Mouse (Mus musculus): ENCODE measurements around the gene Creb3. TPM values are rescaled to one million over a fixed set of nuclear protein-coding genes. Genes with fewer than 3 reads are reported as not detected.

Creb3 gene
- polyA plus RNA-seq, 1 experiment from 2014 or later: 41.7 TPM

DNA sequence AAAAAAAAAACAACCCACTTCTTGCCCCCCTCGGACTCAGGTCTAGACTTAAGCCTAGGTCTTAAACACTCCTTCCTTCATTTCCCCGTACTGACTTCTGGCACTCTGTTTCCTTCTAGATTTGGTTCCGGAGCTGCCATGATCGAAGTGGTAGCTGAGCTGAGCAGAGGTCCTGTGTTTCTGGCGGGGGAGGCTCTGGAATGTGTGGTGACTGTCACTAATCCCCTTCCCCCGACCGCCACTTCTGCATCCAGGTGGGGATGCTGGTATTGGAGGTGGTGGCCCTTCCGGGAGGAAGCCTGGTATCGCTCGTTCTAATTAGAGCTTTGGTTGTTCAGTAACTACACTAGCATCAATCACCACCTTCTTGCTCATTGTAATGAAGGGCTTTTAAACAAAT, 17.1 kb downstream of the Creb3 start:
- H3K9ac ChIP-seq (replicated peaks; ENCODE audit: low read length): peak overlapping the region; percentile 84
- peaks cover 6% of the 10 kb centered on the region; the same call in 1 of the 2 replicates for H3K4me1 ChIP-seq (ENCODE audit: control insufficient read depth, insufficient read depth, low read length)
- H3K4me2 ChIP-seq (ENCODE audit: low read depth, low read length): peak overlapping the region; percentile 87
- H3K9me3 ChIP-seq (replicated peaks; ENCODE audit: control insufficient read depth, low read length): no peaks in the 10 kb centered on the region
- no peak overlapping the region; the same call in 1 of the 2 replicates for H3K27ac ChIP-seq (replicated peaks; ENCODE audit: low read depth, low read length)
- H3K27me3 ChIP-seq (ENCODE audit: control insufficient read depth, insufficient read depth, low read length): no peaks in the 10 kb centered on the region
- H3K4me3 ChIP-seq (ENCODE audit: low read depth, low read length): peak overlapping the region; percentile 81
- WGBS: 7% methylated on average over 10 of the region's 10 CpGs
- DNase-seq (ENCODE audit: low spot score): no peak
- H3K36me3 ChIP-seq (replicated peaks; ENCODE audit: control insufficient read depth, insufficient read depth, low read depth, low read length): peaks cover 3% of the 10 kb centered on the region; the same call in 1 of the 2 replicates
- ATAC-seq (replicated peaks; ENCODE audit: insufficient number of reproducible peaks, low FRiP score, low TSS enrichment, low read depth): no peak

DNA sequence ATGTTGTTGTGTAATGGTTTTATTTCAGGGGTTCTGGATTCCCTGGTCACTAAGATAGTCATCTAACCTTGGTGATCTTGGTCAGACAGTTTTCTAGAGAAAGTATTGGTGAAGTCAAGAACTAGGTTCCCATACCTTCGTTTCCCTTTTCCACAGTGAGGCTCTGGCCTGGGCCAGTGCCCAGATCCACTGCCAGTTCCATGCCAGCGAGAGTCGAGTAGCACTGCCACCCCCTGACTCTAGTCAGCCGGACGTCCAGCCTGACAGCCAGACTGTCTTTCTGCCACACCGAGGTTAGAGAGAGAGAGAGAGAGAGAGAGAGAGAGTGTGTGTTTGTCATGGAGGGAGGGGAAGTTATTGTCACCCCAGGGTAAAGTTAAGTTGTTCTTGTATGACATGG, 17.6 kb downstream of the Creb3 start:
- H3K9ac ChIP-seq (replicated peaks; ENCODE audit: low read length): no peak overlapping the region; the same call in 1 of the 2 replicates
- H3K4me1 ChIP-seq (ENCODE audit: control insufficient read depth, insufficient read depth, low read length): peaks cover 6% of the 10 kb centered on the region; the same call in 1 of the 2 replicates
- ATAC-seq (replicated peaks; ENCODE audit: insufficient number of reproducible peaks, low FRiP score, low TSS enrichment, low read depth): no peak

DNA sequence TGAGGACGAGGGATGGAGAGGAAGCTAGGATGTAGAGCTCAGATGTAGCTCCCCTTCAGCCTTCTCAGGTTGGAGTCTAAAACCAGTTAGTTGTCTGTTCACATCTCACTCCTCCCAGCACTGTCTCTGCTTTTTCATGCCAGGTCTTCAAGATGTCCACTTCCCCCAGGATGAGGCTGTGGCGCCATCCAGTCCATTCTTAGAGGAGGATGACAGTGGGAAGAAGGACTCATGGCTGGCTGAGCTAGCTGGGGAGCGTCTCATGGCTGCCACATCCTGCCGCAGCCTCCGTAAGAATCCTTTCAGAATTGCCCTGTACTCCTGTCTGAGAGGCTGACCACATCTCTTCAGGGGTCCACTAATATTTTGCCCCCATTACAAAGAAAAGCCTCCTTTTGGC, 18.6 kb downstream of the Creb3 start:
- Histone ChIP-seq H3K27ac (replicated peaks; ENCODE audit: low read depth, low read length) (no peak overlapping the region), H3K4me1 (ENCODE audit: control insufficient read depth, insufficient read depth, low read length) (peaks cover 6% of the 10 kb centered on the region; the same call in 1 of the 2 replicates), H3K36me3 (replicated peaks; ENCODE audit: control insufficient read depth, insufficient read depth, low read depth, low read length) (peaks cover 3% of the 10 kb centered on the region; the same call in 1 of the 2 replicates)

More for the DNA sequence above, 17.6 kb downstream of the Creb3 start:
- WGBS: 80% methylated on average over 6 of the region's 6 CpGs
- Histone ChIP-seq H3K27me3 (ENCODE audit: control insufficient read depth, insufficient read depth, low read length) (no peaks in the 10 kb centered on the region), H3K4me3 (ENCODE audit: low read depth, low read length) (peak overlapping the region; percentile 81), H3K9me3 (replicated peaks; ENCODE audit: control insufficient read depth, low read length) (no peaks in the 10 kb centered on the region), H3K36me3 (replicated peaks; ENCODE audit: control insufficient read depth, insufficient read depth, low read depth, low read length) (peaks cover 3% of the 10 kb centered on the region; the same call in 1 of the 2 replicates), H3K27ac (replicated peaks; ENCODE audit: low read depth, low read length) (no peak overlapping the region), H3K4me2 (ENCODE audit: low read depth, low read length) (peak overlapping the region; percentile 87)
- DNase-seq (ENCODE audit: low spot score): no peak

DNA sequence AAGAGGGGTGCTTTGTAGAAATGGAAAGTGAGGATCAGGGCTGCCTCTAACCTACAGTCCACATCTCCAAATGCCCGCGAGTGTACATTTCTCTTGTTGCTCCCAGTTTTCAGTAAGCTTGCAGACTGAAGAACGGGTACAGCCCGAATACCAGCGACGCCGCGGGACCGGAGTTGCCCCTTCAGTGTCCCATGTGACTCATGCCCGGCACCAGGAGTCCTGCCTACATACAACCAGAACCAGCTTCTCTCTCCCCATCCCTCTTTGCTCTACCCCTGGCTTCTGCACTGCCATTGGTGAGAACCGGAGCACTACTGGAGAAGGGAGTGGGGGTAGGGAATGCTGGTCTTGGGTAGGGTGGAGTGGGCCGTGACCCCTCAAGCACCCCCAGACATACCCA, 19.2 kb downstream of the Creb3 start:
- H3K27me3 ChIP-seq (ENCODE audit: control insufficient read depth, insufficient read depth, low read length): no peaks in the 10 kb centered on the region
- WGBS: 92% methylated on average over 12 of the region's 12 CpGs
- H3K4me1 ChIP-seq (ENCODE audit: control insufficient read depth, insufficient read depth, low read length): peaks cover 6% of the 10 kb centered on the region; the same call in 1 of the 2 replicates
- H3K27ac ChIP-seq (replicated peaks; ENCODE audit: low read depth, low read length): no peak overlapping the region
- no peak for DNase-seq (ENCODE audit: low spot score)
- peaks cover 3% of the 10 kb centered on the region; the same call in 1 of the 2 replicates for H3K36me3 ChIP-seq (replicated peaks; ENCODE audit: control insufficient read depth, insufficient read depth, low read depth, low read length)
- ATAC-seq (replicated peaks; ENCODE audit: insufficient number of reproducible peaks, low FRiP score, low TSS enrichment, low read depth): no peak
- no peak overlapping the region for H3K4me3 ChIP-seq (ENCODE audit: low read depth, low read length)
- H3K9me3 ChIP-seq (replicated peaks; ENCODE audit: control insufficient read depth, low read length): no peaks in the 10 kb centered on the region
- no peak overlapping the region for H3K4me2 ChIP-seq (ENCODE audit: low read depth, low read length)
- no peak overlapping the region for H3K9ac ChIP-seq (replicated peaks; ENCODE audit: low read length)

More for the DNA sequence above, 18.6 kb downstream of the Creb3 start:
- no peaks in the 10 kb centered on the region for H3K9me3 ChIP-seq (replicated peaks; ENCODE audit: control insufficient read depth, low read length)
- no peaks in the 10 kb centered on the region for H3K27me3 ChIP-seq (ENCODE audit: control insufficient read depth, insufficient read depth, low read length)
- no peak overlapping the region for H3K4me2 ChIP-seq (ENCODE audit: low read depth, low read length)
- no peak overlapping the region for H3K4me3 ChIP-seq (ENCODE audit: low read depth, low read length)
- DNase-seq (ENCODE audit: low spot score): no peak
- no peak overlapping the region for H3K9ac ChIP-seq (replicated peaks; ENCODE audit: low read length)
- WGBS: 90% methylated on average over 5 of the region's 5 CpGs
- no peak for ATAC-seq (replicated peaks; ENCODE audit: insufficient number of reproducible peaks, low FRiP score, low TSS enrichment, low read depth)

DNA sequence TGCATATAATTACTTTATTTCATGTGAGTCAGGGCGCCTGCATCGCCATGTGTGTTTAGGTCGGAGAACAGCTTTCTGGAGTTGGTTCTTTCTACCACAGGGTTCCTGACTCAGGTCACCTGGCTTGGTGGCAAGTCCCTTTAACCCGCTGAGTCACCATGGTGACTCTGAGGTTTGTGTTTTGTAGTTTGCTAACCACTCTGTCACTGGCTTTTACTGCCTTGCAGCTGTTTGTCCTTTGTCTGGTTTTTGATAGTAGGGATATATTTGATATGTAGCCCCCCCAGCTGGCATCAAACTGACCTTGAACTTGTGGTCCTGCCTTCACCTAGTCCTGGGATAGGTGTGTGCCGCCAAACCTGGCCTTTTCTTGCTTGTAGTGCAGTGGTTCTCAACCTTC, 20.1 kb downstream of the Creb3 start:
- peaks cover 1% of the 10 kb centered on the region; the same call in 1 of the 2 replicates for H3K4me1 ChIP-seq (ENCODE audit: control insufficient read depth, insufficient read depth, low read length)
- no peaks in the 10 kb centered on the region for H3K27me3 ChIP-seq (ENCODE audit: control insufficient read depth, insufficient read depth, low read length)
- no peak overlapping the region for H3K4me3 ChIP-seq (ENCODE audit: low read depth, low read length)
- ATAC-seq (replicated peaks; ENCODE audit: insufficient number of reproducible peaks, low FRiP score, low TSS enrichment, low read depth) (no peak), DNase-seq (ENCODE audit: low spot score) (no peak)
- H3K9ac ChIP-seq (replicated peaks; ENCODE audit: low read length): no peak overlapping the region
- no peak overlapping the region for H3K4me2 ChIP-seq (ENCODE audit: low read depth, low read length)
- no peaks in the 10 kb centered on the region for H3K9me3 ChIP-seq (replicated peaks; ENCODE audit: control insufficient read depth, low read length)
- peaks cover 3% of the 10 kb centered on the region; the same call in 1 of the 2 replicates for H3K36me3 ChIP-seq (replicated peaks; ENCODE audit: control insufficient read depth, insufficient read depth, low read depth, low read length)
- 88% methylated on average over 5 of the region's 5 CpGs for WGBS
- H3K27ac ChIP-seq (replicated peaks; ENCODE audit: low read depth, low read length): no peak overlapping the region

DNA sequence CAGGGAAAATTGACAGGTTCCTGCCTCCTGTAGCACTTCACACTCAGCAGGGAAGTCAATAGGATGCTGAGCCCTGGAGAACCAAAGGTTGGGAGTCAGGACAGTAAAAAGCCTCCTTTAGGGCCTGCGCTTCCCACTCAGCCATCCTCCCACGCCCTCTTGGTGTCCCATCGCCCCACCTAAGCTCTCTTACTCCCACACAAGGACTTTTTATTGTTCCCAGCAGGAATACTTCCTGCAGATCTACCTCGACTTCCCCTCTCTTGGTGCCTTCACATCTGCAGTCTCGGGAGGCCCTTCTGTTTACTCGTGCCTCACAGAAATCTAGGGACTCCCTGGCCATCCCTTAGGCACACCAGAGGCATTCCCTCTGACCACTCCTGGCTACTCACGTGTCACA, 21.3 kb downstream of the Creb3 start:
- DNase-seq (ENCODE audit: low spot score): no peak
- no peak overlapping the region for H3K9ac ChIP-seq (replicated peaks; ENCODE audit: low read length)
- no peaks in the 10 kb centered on the region for H3K27me3 ChIP-seq (ENCODE audit: control insufficient read depth, insufficient read depth, low read length)
- H3K4me3 ChIP-seq (ENCODE audit: low read depth, low read length): no peak overlapping the region
- ATAC-seq (replicated peaks; ENCODE audit: insufficient number of reproducible peaks, low FRiP score, low TSS enrichment, low read depth): no peak
- no peak overlapping the region for H3K4me2 ChIP-seq (ENCODE audit: low read depth, low read length)
- no peak overlapping the region for H3K27ac ChIP-seq (replicated peaks; ENCODE audit: low read depth, low read length)
- no peaks in the 10 kb centered on the region for H3K9me3 ChIP-seq (replicated peaks; ENCODE audit: control insufficient read depth, low read length)
- no peaks in the 10 kb centered on the region for H3K4me1 ChIP-seq (ENCODE audit: control insufficient read depth, insufficient read depth, low read length)
- H3K36me3 ChIP-seq (replicated peaks; ENCODE audit: control insufficient read depth, insufficient read depth, low read depth, low read length): peaks cover 3% of the 10 kb centered on the region; the same call in 1 of the 2 replicates
- 81% methylated on average over 7 of the region's 7 CpGs for WGBS

DNA sequence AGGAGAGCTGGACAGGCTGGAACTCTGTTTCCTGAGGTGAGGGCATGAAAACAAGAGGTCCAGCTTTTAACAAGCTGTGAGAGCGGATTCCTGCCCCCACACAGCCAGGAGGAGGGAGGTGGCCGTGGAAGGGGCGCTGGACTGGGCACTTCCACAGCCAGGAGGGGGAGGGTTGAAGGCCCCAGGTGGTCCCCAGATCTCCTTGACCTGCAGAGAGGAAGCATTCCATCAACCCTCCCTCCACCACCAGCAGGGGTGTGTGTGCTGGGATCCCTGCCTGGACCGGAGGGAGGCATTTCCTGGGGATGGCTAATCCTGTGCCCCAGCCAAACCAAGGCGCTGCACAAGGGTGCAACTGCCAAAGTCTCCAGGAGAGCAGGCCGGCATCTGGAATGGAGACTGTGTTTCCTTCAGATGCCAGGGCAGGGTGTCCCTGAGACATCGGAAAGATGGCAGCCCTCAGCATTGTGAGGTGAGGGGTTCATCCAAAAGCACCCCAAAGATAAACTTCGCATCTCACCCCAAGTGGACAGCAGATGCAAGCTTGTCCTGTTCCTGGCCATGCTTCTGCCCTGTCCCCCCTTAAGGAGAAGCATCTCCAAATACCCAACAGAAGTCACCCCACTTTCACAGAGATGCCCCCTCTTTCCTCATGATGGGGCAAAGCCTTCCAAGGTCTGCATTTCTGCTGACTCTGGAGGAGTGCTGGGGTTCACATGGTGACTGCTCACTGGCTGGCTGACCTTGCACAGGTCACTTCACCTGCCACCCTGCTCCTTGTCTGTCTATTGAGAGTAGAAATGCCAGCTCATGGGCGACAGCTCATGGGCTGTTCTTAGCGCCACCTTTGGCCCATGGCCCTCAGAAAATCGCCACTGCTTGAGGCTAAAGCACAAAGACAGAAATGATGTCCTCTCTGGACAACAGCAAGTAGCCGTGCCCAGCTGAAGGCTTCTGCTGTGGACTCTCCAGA, 22.6 kb downstream of the Creb3 start, which contains the start of gene Msmp:
Gene Msmp (minus strand): TSS at position 51 of the 973 bp plus-strand sequence.
- no peaks in the 10 kb centered on the region for H3K4me1 ChIP-seq (ENCODE audit: control insufficient read depth, insufficient read depth, low read length)
- DNase-seq (ENCODE audit: low spot score) (no peak), ATAC-seq (replicated peaks; ENCODE audit: insufficient number of reproducible peaks, low FRiP score, low TSS enrichment, low read depth) (no peak)
- no peak within 1 kb of the TSS for H3K4me2 ChIP-seq (ENCODE audit: low read depth, low read length)
- no peaks in the 10 kb centered on the region for H3K27me3 ChIP-seq (ENCODE audit: control insufficient read depth, insufficient read depth, low read length)
- H3K4me3 ChIP-seq (ENCODE audit: low read depth, low read length): no peak within 1 kb of the TSS
- H3K27ac ChIP-seq (replicated peaks; ENCODE audit: low read depth, low read length): no peak within 1 kb of the TSS
- H3K9me3 ChIP-seq (replicated peaks; ENCODE audit: control insufficient read depth, low read length): no peaks in the 10 kb centered on the region
- H3K36me3 ChIP-seq (replicated peaks; ENCODE audit: control insufficient read depth, insufficient read depth, low read depth, low read length): peaks cover 3% of the 10 kb centered on the region; the same call in 1 of the 2 replicates
- 60% methylated on average over 12 of the region's 12 CpGs for WGBS
- no peak within 1 kb of the TSS for H3K9ac ChIP-seq (replicated peaks; ENCODE audit: low read length)

DNA sequence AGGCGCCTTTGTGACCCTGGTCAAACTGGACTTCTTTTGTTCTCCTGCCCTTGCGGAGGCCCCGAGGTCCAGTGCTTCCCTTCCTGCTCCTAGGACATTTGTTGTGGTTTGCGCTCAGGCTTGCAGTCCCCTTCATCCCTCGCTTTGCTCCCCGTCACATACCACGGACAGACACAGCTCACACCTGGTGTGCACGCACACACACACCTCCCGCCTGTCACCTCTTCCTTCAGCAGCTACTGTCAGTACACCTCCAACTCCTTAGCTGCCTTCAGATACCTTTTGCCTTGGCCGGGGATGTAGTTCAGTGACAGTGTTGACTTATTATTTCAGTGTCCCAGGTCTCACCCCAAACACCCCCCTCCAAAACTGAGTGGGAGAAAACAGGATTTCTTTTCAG, 23.6 kb downstream of the Creb3 start:
- Histone ChIP-seq H3K27ac (replicated peaks; ENCODE audit: low read depth, low read length) (no peak overlapping the region), H3K4me1 (ENCODE audit: control insufficient read depth, insufficient read depth, low read length) (no peaks in the 10 kb centered on the region), H3K27me3 (ENCODE audit: control insufficient read depth, insufficient read depth, low read length) (no peaks in the 10 kb centered on the region), H3K9ac (replicated peaks; ENCODE audit: low read length) (no peak overlapping the region), H3K4me2 (ENCODE audit: low read depth, low read length) (no peak overlapping the region), H3K4me3 (ENCODE audit: low read depth, low read length) (no peak overlapping the region), H3K36me3 (replicated peaks; ENCODE audit: control insufficient read depth, insufficient read depth, low read depth, low read length) (peaks cover 3% of the 10 kb centered on the region; the same call in 1 of the 2 replicates), H3K9me3 (replicated peaks; ENCODE audit: control insufficient read depth, low read length) (no peaks in the 10 kb centered on the region)
- no peak for ATAC-seq (replicated peaks; ENCODE audit: insufficient number of reproducible peaks, low FRiP score, low TSS enrichment, low read depth)
- WGBS: 35% methylated on average over 10 of the region's 10 CpGs
- DNase-seq (ENCODE audit: low spot score): no peak

Measured in embryonic facial prominence, embryonic 11.5 days (tissue).